Mouse (Mus musculus): Measurements from ENCODE around the gene Aldh3b2. TPM values are rescaled to one million over a fixed set of nuclear protein-coding genes. Genes with fewer than 3 reads are reported as not detected.

Gene Aldh3b2
- total RNA-seq, 1 experiment = 0.62 TPM

DNA sequence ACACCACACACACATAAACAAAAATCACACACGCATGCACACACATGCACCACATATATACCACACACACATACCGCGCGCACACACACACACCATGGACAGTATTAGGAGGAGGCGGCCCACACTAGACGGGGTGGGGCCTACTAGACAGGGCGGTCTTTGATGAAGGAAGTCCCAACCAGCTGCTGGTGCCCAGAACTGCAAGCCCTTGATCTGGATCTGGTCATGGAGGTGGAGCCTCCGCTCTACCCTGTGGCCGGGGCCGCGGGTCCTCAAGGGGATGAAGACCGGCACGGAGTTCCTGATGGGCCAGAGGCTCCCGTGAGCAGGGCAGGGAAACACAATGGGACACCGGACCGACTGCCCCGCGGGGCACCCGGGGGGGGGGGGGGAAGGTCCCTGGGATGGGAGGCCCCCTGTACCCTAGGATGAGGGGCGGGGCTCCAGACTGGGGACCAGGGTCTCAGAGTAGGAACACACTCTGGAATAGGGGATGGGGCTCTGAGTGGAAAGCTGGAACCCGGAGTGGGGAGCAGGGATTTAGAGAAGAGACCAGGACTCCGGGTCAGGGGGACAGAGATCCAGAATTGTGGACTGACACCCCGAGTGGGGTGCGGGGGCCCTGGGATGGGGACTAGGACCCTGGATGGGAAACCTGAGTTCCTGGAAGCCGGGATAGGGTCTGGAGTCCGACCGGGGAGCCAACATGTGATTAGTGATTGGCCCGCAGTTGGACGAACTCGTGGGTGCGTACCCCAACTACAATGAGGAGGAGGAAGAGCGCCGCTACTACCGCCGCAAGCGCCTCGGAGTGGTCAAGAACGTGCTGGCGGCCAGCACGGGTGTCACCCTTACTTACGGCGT is 36.9 kb upstream of the Aldh3b2 start, which contains the start of gene Unc93b1:
Gene Unc93b1 (plus strand): TSS at position 155 of the 864 bp plus-strand sequence.
- DNase-seq (ENCODE audit: low read depth, low spot score) = no peak
- peak within 1 kb of the TSS; percentile 61 to 78 for H3K4me3 ChIP-seq (ENCODE audit: insufficient read depth in 1 of 2, low read depth in 1 of 2, low read length in 2 of 2, poor library complexity in 1 of 2, severe bottlenecking in 1 of 2)
- no peak within 1 kb of the TSS for H3K27ac ChIP-seq (ENCODE audit: insufficient read depth, low read depth, low read length, poor library complexity, severe bottlenecking)
- no peaks in the 10 kb centered on the region for H3K36me3 ChIP-seq (ENCODE audit: control insufficient read depth, insufficient read depth, low read length, poor library complexity, severe bottlenecking)
- H3K9me3 ChIP-seq (ENCODE audit: control insufficient read depth, insufficient read depth, low read depth, low read length) = no peaks in the 10 kb centered on the region
- TF ChIP-seq CHD2 (IDR thresholded peaks at IDR 0.05; ENCODE audit: low read depth, low read length) = no peak
- TF ChIP-seq ZC3H11A (IDR thresholded peaks at IDR 0.05; ENCODE audit: borderline replicate concordance, low read depth, low read length) = no peak
- no peak for TF ChIP-seq MAFK (IDR thresholded peaks at IDR 0.05; ENCODE audit: insufficient read depth, low read depth, low read length)
- no peak for TF ChIP-seq HCFC1 (IDR thresholded peaks at IDR 0.05; ENCODE audit: borderline replicate concordance, insufficient read depth, low read length)
- no peak for TF ChIP-seq ZNF384 (IDR thresholded peaks at IDR 0.05; ENCODE audit: low read depth, low read length)
- peaks cover 2 to 11% of the 10 kb centered on the region in 2 experiments; a peak in 2 of 4 replicates for H3K4me1 ChIP-seq (ENCODE audit: control insufficient read depth in 2 of 2, insufficient read depth in 2 of 2, low read length in 2 of 2, poor library complexity in 1 of 2)
- H3K9ac ChIP-seq (ENCODE audit: insufficient read depth, low read depth, low read length, poor library complexity, severe bottlenecking) = peak within 1 kb of the TSS; percentile 24
- in situ Hi-C loops (cut with MboI; ENCODE audit: low sequenced_read_pairs in 2 of 2, unreplicated experiment in 2 of 2) = no loop called here

DNA sequence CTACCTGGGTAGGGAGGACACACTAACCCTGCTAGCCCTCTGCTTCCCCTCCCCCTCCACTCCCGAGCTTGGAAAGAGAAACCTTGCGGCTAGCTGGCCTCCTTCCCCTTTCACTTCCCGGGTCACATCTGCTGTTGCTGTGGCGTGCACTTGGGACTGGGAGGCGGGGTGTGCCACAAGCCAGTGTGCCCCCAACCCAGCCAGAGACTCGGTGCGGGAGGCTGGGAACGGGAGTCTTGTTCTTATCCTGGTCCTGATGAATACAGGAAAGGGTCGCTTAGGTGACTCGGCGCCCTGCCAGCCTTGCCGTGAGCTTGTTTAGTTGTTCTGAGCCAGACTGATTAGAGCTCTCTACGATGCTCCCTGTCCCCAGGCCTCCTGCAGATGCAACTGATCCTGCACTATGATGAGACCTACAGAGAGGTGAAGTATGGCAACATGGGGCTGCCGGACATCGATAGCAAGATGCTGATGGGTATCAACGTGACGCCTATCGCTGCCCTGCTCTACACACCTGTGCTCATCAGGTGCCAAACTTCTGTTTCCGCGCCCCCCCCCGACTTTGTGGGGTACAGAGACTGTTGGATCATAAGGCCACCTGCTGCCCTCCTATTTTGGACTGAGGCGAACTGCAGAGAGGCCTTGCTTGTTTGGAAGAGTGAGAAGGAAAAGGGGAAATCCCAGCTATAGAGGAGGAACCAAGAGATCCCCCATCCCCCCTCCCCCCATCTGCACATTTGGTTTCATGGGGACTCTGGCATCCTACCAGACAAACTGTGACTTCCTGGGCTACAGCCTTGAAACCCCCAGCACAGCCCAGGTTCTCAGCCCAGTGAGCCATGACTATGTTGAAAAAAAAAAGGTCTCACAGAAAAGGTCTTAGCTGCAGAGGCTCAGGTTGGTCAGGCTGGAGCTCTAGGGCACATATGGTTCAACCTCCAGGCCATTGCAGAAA is 36.0 kb upstream of the Aldh3b2 start:
- in situ Hi-C loops (cut with MboI; ENCODE audit: low sequenced_read_pairs in 2 of 2, unreplicated experiment in 2 of 2) = no loop called here
- no peak for DNase-seq (ENCODE audit: low read depth, low spot score)
- H3K36me3 ChIP-seq (ENCODE audit: control insufficient read depth, insufficient read depth, low read length, poor library complexity, severe bottlenecking) = no peaks in the 10 kb centered on the region
- no peak for TF ChIP-seq ZNF384 (IDR thresholded peaks at IDR 0.05; ENCODE audit: low read depth, low read length)
- TF ChIP-seq HCFC1 (IDR thresholded peaks at IDR 0.05; ENCODE audit: borderline replicate concordance, insufficient read depth, low read length) = no peak
- TF ChIP-seq ZC3H11A (IDR thresholded peaks at IDR 0.05; ENCODE audit: borderline replicate concordance, low read depth, low read length) = no peak
- TF ChIP-seq MAFK (IDR thresholded peaks at IDR 0.05; ENCODE audit: insufficient read depth, low read depth, low read length) = no peak
- no peak for TF ChIP-seq CHD2 (IDR thresholded peaks at IDR 0.05; ENCODE audit: low read depth, low read length)
- H3K4me3 ChIP-seq (ENCODE audit: insufficient read depth in 1 of 2, low read depth in 1 of 2, low read length in 2 of 2, poor library complexity in 1 of 2, severe bottlenecking in 1 of 2) = peak overlapping the region; percentile 61 to 78
- H3K4me1 ChIP-seq (ENCODE audit: control insufficient read depth in 2 of 2, insufficient read depth in 2 of 2, low read length in 2 of 2, poor library complexity in 1 of 2) = peaks cover 0 to 5% of the 10 kb centered on the region in 2 experiments; a peak in 1 of 4 replicates
- no peaks in the 10 kb centered on the region for H3K9me3 ChIP-seq (ENCODE audit: control insufficient read depth, insufficient read depth, low read depth, low read length)
- no peak overlapping the region for H3K27ac ChIP-seq (ENCODE audit: insufficient read depth, low read depth, low read length, poor library complexity, severe bottlenecking)
- peak overlapping the region; percentile 24 for H3K9ac ChIP-seq (ENCODE audit: insufficient read depth, low read depth, low read length, poor library complexity, severe bottlenecking)

- Histone ChIP-seq H3K9me3 (ENCODE audit: control insufficient read depth, insufficient read depth, low read depth, low read length) (no peaks in the 10 kb centered on the region), H3K4me3 (ENCODE audit: insufficient read depth in 1 of 2, low read depth in 1 of 2, low read length in 2 of 2, poor library complexity in 1 of 2, severe bottlenecking in 1 of 2) (peak overlapping the region in 1 of 2 experiments; percentile 66; a peak in 1 of 4 replicates), H3K27ac (ENCODE audit: insufficient read depth, low read depth, low read length, poor library complexity, severe bottlenecking) (no peak overlapping the region), H3K9ac (ENCODE audit: insufficient read depth, low read depth, low read length, poor library complexity, severe bottlenecking) (no peak overlapping the region), H3K4me1 (ENCODE audit: control insufficient read depth in 2 of 2, insufficient read depth in 2 of 2, low read length in 2 of 2, poor library complexity in 1 of 2) (peaks cover 0 to 12% of the 10 kb centered on the region in 2 experiments; a peak in 1 of 4 replicates), H3K36me3 (ENCODE audit: control insufficient read depth, insufficient read depth, low read length, poor library complexity, severe bottlenecking) (no peaks in the 10 kb centered on the region)
- in situ Hi-C loops (cut with MboI; ENCODE audit: low sequenced_read_pairs in 2 of 2, unreplicated experiment in 2 of 2) = no loop called here
- TF ChIP-seq HCFC1 (IDR thresholded peaks at IDR 0.05; ENCODE audit: borderline replicate concordance, insufficient read depth, low read length) = no peak
- no peak for TF ChIP-seq ZC3H11A (IDR thresholded peaks at IDR 0.05; ENCODE audit: borderline replicate concordance, low read depth, low read length)
- no peak for TF ChIP-seq CHD2 (IDR thresholded peaks at IDR 0.05; ENCODE audit: low read depth, low read length)
- TF ChIP-seq ZNF384 (IDR thresholded peaks at IDR 0.05; ENCODE audit: low read depth, low read length) = no peak
- TF ChIP-seq MAFK (IDR thresholded peaks at IDR 0.05; ENCODE audit: insufficient read depth, low read depth, low read length) = no peak
- DNase-seq (ENCODE audit: low read depth, low spot score) = no peak
These were observed 29.8 kb upstream of the Aldh3b2 start for GRCm38 (mm10) chr19:3942315-3942714.

- H3K36me3 ChIP-seq (ENCODE audit: control insufficient read depth, insufficient read depth, low read length, poor library complexity, severe bottlenecking) = no peaks in the 10 kb centered on the region
- no peak overlapping the region for H3K27ac ChIP-seq (ENCODE audit: insufficient read depth, low read depth, low read length, poor library complexity, severe bottlenecking)
- H3K4me1 ChIP-seq (ENCODE audit: control insufficient read depth in 2 of 2, insufficient read depth in 2 of 2, low read length in 2 of 2, poor library complexity in 1 of 2) = peaks cover 0 to 12% of the 10 kb centered on the region in 2 experiments; a peak in 1 of 4 replicates
- in situ Hi-C loops (cut with MboI; ENCODE audit: low sequenced_read_pairs in 2 of 2, unreplicated experiment in 2 of 2) = no loop called here
- no peaks in the 10 kb centered on the region for H3K9me3 ChIP-seq (ENCODE audit: control insufficient read depth, insufficient read depth, low read depth, low read length)
- DNase-seq (ENCODE audit: low read depth, low spot score) = peak; percentile 88
- TF ChIP-seq ZNF384 (IDR thresholded peaks at IDR 0.05; ENCODE audit: low read depth, low read length) = no peak
- no peak for TF ChIP-seq HCFC1 (IDR thresholded peaks at IDR 0.05; ENCODE audit: borderline replicate concordance, insufficient read depth, low read length)
- TF ChIP-seq CHD2 (IDR thresholded peaks at IDR 0.05; ENCODE audit: low read depth, low read length) = no peak
- no peak for TF ChIP-seq MAFK (IDR thresholded peaks at IDR 0.05; ENCODE audit: insufficient read depth, low read depth, low read length)
- TF ChIP-seq ZC3H11A (IDR thresholded peaks at IDR 0.05; ENCODE audit: borderline replicate concordance, low read depth, low read length) = no peak
- H3K4me3 ChIP-seq (ENCODE audit: insufficient read depth in 1 of 2, low read depth in 1 of 2, low read length in 2 of 2, poor library complexity in 1 of 2, severe bottlenecking in 1 of 2) = peak overlapping the region; percentile 31 to 66
- no peak overlapping the region for H3K9ac ChIP-seq (ENCODE audit: insufficient read depth, low read depth, low read length, poor library complexity, severe bottlenecking)
These were observed 29.0 kb upstream of the Aldh3b2 start for GRCm38 (mm10) chr19:3942986-3943735.
